Mouse (Mus musculus): ENCODE results near the gene Pla2g2e.

DNA sequence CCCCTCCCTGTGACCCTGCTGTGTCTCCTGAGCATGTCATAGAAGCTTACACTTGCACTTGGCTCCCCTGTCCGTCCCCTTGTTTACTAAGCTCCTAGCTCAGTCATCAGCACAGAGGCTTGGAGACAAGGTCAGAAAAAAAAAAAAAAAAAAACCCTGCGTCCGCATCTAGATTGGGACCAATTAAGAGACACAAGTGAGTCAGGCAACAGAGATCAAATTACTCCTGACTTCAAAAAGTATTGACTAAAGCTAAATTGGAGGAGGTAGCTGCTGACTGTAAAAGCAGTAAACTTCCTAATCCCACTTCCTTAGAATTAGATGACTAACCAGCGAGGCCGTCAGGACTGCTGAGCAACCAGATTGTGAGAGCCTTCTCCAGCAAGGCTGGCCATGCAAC is 12.7 kb upstream of the Pla2g2e start:
- TF ChIP-seq GATA1 (IDR thresholded peaks at IDR 0.05; ENCODE audit: borderline replicate concordance, low read length): no peak
- TF ChIP-seq FLI1 (IDR thresholded peaks at IDR 0.05; ENCODE audit: low read length): no peak

Measured in megakaryocyte, embryonic 14.5 days (primary cell).